In the genomic region with DNA sequence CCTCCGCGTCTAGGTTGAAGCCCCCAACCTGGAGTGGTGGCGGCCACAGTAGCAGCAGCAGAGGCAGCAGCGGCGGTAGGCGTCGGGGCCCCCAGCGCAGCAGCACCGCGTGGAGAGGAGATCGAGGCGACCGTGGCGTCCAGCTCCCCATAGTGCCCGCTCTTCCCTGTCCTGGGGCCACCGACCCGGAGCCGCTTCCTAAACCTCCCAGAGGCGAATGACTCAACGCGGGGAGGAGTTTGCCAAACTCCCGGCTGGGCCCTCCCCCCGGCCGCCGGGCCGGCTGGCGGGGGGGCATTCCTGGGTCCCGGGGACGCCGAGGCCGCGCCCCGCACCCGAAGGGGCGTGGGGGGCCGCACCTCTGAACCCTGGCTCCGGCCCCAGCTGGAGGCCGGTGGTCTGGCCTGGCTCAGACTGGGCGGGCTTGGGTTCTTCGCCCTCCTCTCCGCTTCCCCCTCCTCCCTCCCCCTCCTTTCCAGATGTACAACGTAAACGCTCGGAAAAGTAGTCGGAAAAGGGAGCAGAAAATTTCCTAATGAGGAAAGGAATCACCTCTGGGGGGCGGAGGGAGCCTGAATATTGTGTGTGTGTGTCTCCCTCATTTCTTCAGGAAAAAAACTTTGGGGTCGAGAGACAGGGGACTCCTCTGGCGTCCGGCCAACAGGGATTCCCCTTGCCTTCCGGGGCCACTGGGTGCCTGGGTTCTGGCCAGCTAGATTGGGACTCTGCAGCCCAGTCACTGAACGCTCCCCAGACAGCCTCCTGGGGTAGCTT, we compare ENCODE assay signal across 8 mouse cellular contexts. TPM values are rescaled to one million over a fixed set of nuclear protein-coding genes. Genes with fewer than 3 reads are reported as not detected.
DNase-seq lines count a peak whose midpoint lies in the region; ATAC-seq lines count a peak whose summit lies in the region.

Gene Itga5 (minus strand): TSS at position 388 of the 774 bp plus-strand sequence.

- H3K4me1 ChIP-seq in embryonic facial prominence, embryonic 13.5 days, result peaks cover 36% of the 10 kb centered on the region
- peaks cover 35 to 52% of the 10 kb centered on the region in 2 experiments for H3K4me1 ChIP-seq in heart, embryonic 14.5 days (ENCODE audit: control insufficient read depth in 2 of 2, insufficient read depth in 2 of 2, low read length in 2 of 2)

- H3K79me2 ChIP-seq in macrophage (ENCODE audit: inconsistent target), result peaks cover 47% of the 10 kb centered on the region

- DNase-seq in right cerebral cortex, postnatal 25 days, result peak; percentile 23
- no peak for DNase-seq in right cerebral cortex, postnatal 36 days (ENCODE audit: low spot score in 2 of 2)
- DNase-seq in kidney, postnatal 10 days, result peak; percentile 85
- peak; percentile 65 for DNase-seq in skeletal muscle tissue, adult 2 months (ENCODE audit: low read depth, low spot score)
- DNase-seq in left cerebral cortex, adult 11 months (ENCODE audit: low spot score), result no peak

- no peaks in the 10 kb centered on the region for H3K27me3 ChIP-seq in embryonic facial prominence, embryonic 13.5 days
- H3K27me3 ChIP-seq in heart, embryonic 14.5 days (ENCODE audit: control insufficient read depth, insufficient read depth, low read length), result no peaks in the 10 kb centered on the region

- H3K4me2 ChIP-seq in embryonic facial prominence, embryonic 13.5 days, result peak within 1 kb of the TSS; percentile 73
- H3K4me2 ChIP-seq in heart, embryonic 14.5 days (ENCODE audit: low read length), result peak within 1 kb of the TSS; percentile 95

- peak within 1 kb of the TSS; percentile 97 for H3K9ac ChIP-seq in embryonic facial prominence, embryonic 13.5 days
- H3K9ac ChIP-seq in heart, embryonic 14.5 days (ENCODE audit: low read length), result peak within 1 kb of the TSS; percentile 100

- H3K4me3 ChIP-seq in embryonic facial prominence, embryonic 13.5 days, result peak within 1 kb of the TSS; percentile 95
- peak within 1 kb of the TSS; percentile 81 to 100 for H3K4me3 ChIP-seq in heart, embryonic 14.5 days (ENCODE audit: control insufficient read depth in 1 of 2, insufficient read depth in 1 of 2, low read depth in 1 of 2, low read length in 2 of 2)
- H3K4me3 ChIP-seq in macrophage (ENCODE audit: inconsistent target), result peak within 1 kb of the TSS; percentile 94

- H3K27ac ChIP-seq in embryonic facial prominence, embryonic 13.5 days, result peak within 1 kb of the TSS; percentile 93
- H3K27ac ChIP-seq in heart, embryonic 14.5 days (replicated peaks in 1 of 2; ENCODE audit: control insufficient read depth in 1 of 2, insufficient read depth in 1 of 2, low read depth in 2 of 2, low read length in 2 of 2), result peak within 1 kb of the TSS; percentile 84 to 98
- peak within 1 kb of the TSS; percentile 90 for H3K27ac ChIP-seq in macrophage

- no peaks in the 10 kb centered on the region for H3K9me3 ChIP-seq in embryonic facial prominence, embryonic 13.5 days
- no peaks in the 10 kb centered on the region for H3K9me3 ChIP-seq in heart, embryonic 14.5 days (ENCODE audit: control insufficient read depth, low read length)

- ATAC-seq in embryonic facial prominence, embryonic 13.5 days (ENCODE audit: insufficient number of reproducible peaks, insufficient read depth, low FRiP score, low TSS enrichment, low read depth), result peak; percentile 50
- ATAC-seq in heart, embryonic 14.5 days (ENCODE audit: insufficient number of reproducible peaks, insufficient read depth, low FRiP score, low read depth), result peak; percentile 67

- H3K36me3 ChIP-seq in embryonic facial prominence, embryonic 13.5 days, result no peaks in the 10 kb centered on the region
- H3K36me3 ChIP-seq in heart, embryonic 14.5 days (ENCODE audit: control insufficient read depth, insufficient read depth, low read length), result peaks cover 5% of the 10 kb centered on the region
- H3K36me3 ChIP-seq in macrophage (ENCODE audit: inconsistent target), result no peaks in the 10 kb centered on the region

- WGBS in embryonic facial prominence, embryonic 13.5 days, result under 1% methylated on average over 51 of the region's 51 CpGs
- WGBS in heart, embryonic 14.5 days, result under 1% methylated on average over 44 of the region's 51 CpGs
- WGBS in macrophage (ENCODE audit: missing documents), result 3% methylated on average over 49 of the region's 51 CpGs

RNA-seq across cellular contexts. Expression of gene Itga5, which starts in this region (rescaled TPM):
- polyA plus RNA-seq in embryonic facial prominence, embryonic 13.5 days (2015; fragmentation: Nextera tagmentation; extraction: Ambion mirVana), result 41.2 and 41.5 TPM in 2 replicates
- 76.2 and 77.2 TPM in 2 replicates for polyA plus RNA-seq in heart, embryonic 14.5 days (2014; fragmentation: Nextera tagmentation; extraction: Ambion mirVana)
- total RNA-seq in macrophage (2018; cell fraction: chromatin; rRNA removed), result 1,000 to 10,000 TPM in 11 of 26 experiments, 100 to 1,000 TPM in 15; 166 to 3,228 (median 638) TPM
- total RNA-seq in macrophage (2018; cell fraction: cytosol; rRNA removed), result 100 to 1,000 TPM in 9 of 26 experiments, 10 to 100 TPM in 17; 29.3 to 430 (median 82.6) TPM
- total RNA-seq in macrophage (2018; cell fraction: nucleus; rRNA removed), result 1,000 to 10,000 TPM in 2 of 26 experiments, 100 to 1,000 TPM in 23, 10 to 100 TPM in 1; 94.1 to 1,525 (median 507) TPM
- polyA plus RNA-seq in macrophage (2018), result 24.4 to 49.9 TPM (median 30.3 TPM) in 3 replicates

Comparison
In these comparisons a context has a peak if more than half of its experiments do, and no peak if none do; other contexts are left out.
1. DNase-seq: peak in right cerebral cortex, postnatal 25 days (single experiment), kidney, postnatal 10 days (single experiment) and skeletal muscle tissue, adult 2 months (single experiment); none in right cerebral cortex, postnatal 36 days (0 of 2) and left cerebral cortex, adult 11 months (single experiment).
2. Peak in every context shown above with its lines, with median percentiles within 50 percentile points of each other: H3K27ac ChIP-seq and H3K4me3 ChIP-seq.